Mouse (Mus musculus) G1E (cell line): ENCODE results near the gene Ppp1r37.

Experiments used
- CTCF ChIP-seq: IDR thresholded peaks from 2 replicates; pipeline ENCODE4 v1.5.1; 2012; ENCODE audit warnings: low read depth, low read length, inconsistent platforms, mixed read lengths
- GATA1 ChIP-seq: IDR thresholded peaks from 2 replicates; pipeline ENCODE4 v1.6.1; 2012; ENCODE audit warnings: borderline replicate concordance, low read length, inconsistent platforms, mixed read lengths
- POLR2AphosphoS5 ChIP-seq: IDR thresholded peaks from 2 replicates; pipeline ENCODE4 v1.6.1; 2012; ENCODE audit warnings: low read depth, low read length, inconsistent platforms; ENCODE audit not compliant: insufficient replicate concordance
- TAL1 ChIP-seq: conservative IDR thresholded peaks from 2 replicates; pipeline ENCODE4 v1.6.1; 2012; ENCODE audit warnings: low read depth, low read length, inconsistent platforms, mixed read lengths

- no peak for TF ChIP-seq CTCF
- TF ChIP-seq TAL1: no peak
- no peak for TF ChIP-seq POLR2AphosphoS5
- no peak for TF ChIP-seq GATA1
Measured at GRCm38 (mm10) chr7:19507612-19507981, 55.3 kb downstream of the Ppp1r37 start.
